Mouse (Mus musculus) MEL (cell line): ENCODE measurements around the gene Kcna5. TPM values are rescaled to one million over a fixed set of nuclear protein-coding genes. Genes with fewer than 3 reads are reported as not detected.

Experiments used
- DNase-seq: peaks from one replicate; pipeline ENCODE4 v3.0.0; 2011; ENCODE audit warnings: low read depth, low spot score
- H3K27ac ChIP-seq: 2 replicates; pipeline ENCODE4 v1.5.1; 2012; ENCODE audit warnings: low read depth, mild to moderate bottlenecking, control low read depth, low read length, moderate library complexity; ENCODE audit not compliant: control insufficient read depth
- H3K27me3 ChIP-seq, 2 experiments: fragments of 150-350 bp in 1 of 2; sonication (generic) in 1 of 2; 2 replicates each; pipeline ENCODE4 v1.6.1; 2012; ENCODE audit warnings: low read length in 2 of 2, mild to moderate bottlenecking in 2 of 2, improper control_type of control experiment in 1 of 2, moderate library complexity in 1 of 2; ENCODE audit not compliant: insufficient read depth in 2 of 2, control insufficient read depth in 1 of 2
- H3K36me3 ChIP-seq, 2 experiments: 2 replicates each; pipeline ENCODE4 v1.6.1; 2012 to 2014; ENCODE audit warnings: low read length in 2 of 2, improper control_type of control experiment in 1 of 2, inconsistent platforms in 1 of 2, mild to moderate bottlenecking in 1 of 2; ENCODE audit not compliant: insufficient read depth in 2 of 2, control insufficient read depth in 1 of 2
- H3K4me1 ChIP-seq, 2 experiments: fragments of 150-350 bp in 1 of 2; sonication (generic) in 1 of 2; 2 replicates each; pipeline ENCODE4 v1.6.1; 2012; ENCODE audit warnings: low read length in 2 of 2, improper control_type of control experiment in 1 of 2, mild to moderate bottlenecking in 1 of 2; ENCODE audit not compliant: insufficient read depth in 2 of 2, control insufficient read depth in 1 of 2
- H3K4me3 ChIP-seq, 2 experiments: fragments of 150-350 bp in 1 of 2; sonication (generic) in 1 of 2; 2 replicates each; pipeline ENCODE4 v1.5.1; 2012; ENCODE audit warnings: low read depth in 2 of 2, low read length in 2 of 2, mild to moderate bottlenecking in 2 of 2, moderate library complexity in 2 of 2, control low read depth in 1 of 2, improper control_type of control experiment in 1 of 2; ENCODE audit not compliant: control insufficient read depth in 1 of 2, insufficient read depth in 1 of 2
- H3K79me2 ChIP-seq: 2 replicates; pipeline ENCODE4 v1.6.1; 2012; ENCODE audit warnings: mild to moderate bottlenecking, low read length, moderate library complexity; ENCODE audit not compliant: control insufficient read depth, poor library complexity, insufficient read depth
- H3K9ac ChIP-seq: 2 replicates; pipeline ENCODE4 v1.6.1; 2012; ENCODE audit warnings: low read depth, mild to moderate bottlenecking, control low read depth, low read length, moderate library complexity; ENCODE audit not compliant: control insufficient read depth, poor library complexity, severe bottlenecking
- H3K9me3 ChIP-seq: fragments of 150-350 bp; sonication (generic); replicated peaks from 2 replicates; pipeline ENCODE4 v1.6.1; 2012; ENCODE audit warnings: mild to moderate bottlenecking, low read length, improper control_type of control experiment, moderate library complexity; ENCODE audit not compliant: insufficient read depth
- CHD1 ChIP-seq: IDR thresholded peaks from 2 replicates; pipeline ENCODE4 v1.6.1; 2012; ENCODE audit warnings: low read depth, mild to moderate bottlenecking, inconsistent platforms, low read length, improper control_type of control experiment
- CHD2 ChIP-seq: IDR thresholded peaks from 2 replicates; pipeline ENCODE4 v1.6.1; 2011; ENCODE audit warnings: low read length, improper control_type of control experiment
- CTCF ChIP-seq, 3 experiments: IDR thresholded peaks in 2 of 3; conservative IDR thresholded peaks in 1 of 3; 2 replicates each; pipeline ENCODE4 v1.5.1; 2011 to 2012; ENCODE audit warnings: low read length in 3 of 3, low read depth in 2 of 3, mild to moderate bottlenecking in 2 of 3, improper control_type of control experiment in 1 of 3, inconsistent platforms in 1 of 3, mixed read lengths in 1 of 3, moderate library complexity in 1 of 3; ENCODE audit not compliant: control insufficient read depth in 1 of 3, insufficient read depth in 1 of 3, poor library complexity in 1 of 3, severe bottlenecking in 1 of 3
- E2F4 ChIP-seq: IDR thresholded peaks from 2 replicates; pipeline ENCODE4 v1.6.1; 2011; ENCODE audit warnings: low read depth, low read length, improper control_type of control experiment, borderline replicate concordance
- ELF1 ChIP-seq: IDR thresholded peaks from 2 replicates; pipeline ENCODE4 v1.6.1; 2014; ENCODE audit warnings: low read depth, mild to moderate bottlenecking, inconsistent platforms, low read length, improper control_type of control experiment, moderate library complexity
- GATA1 ChIP-seq: IDR thresholded peaks from 2 replicates; pipeline ENCODE4 v1.6.1; 2011; ENCODE audit warnings: low read depth, low read length, improper control_type of control experiment
- HCFC1 ChIP-seq: IDR thresholded peaks from 2 replicates; pipeline ENCODE4 v1.6.1; 2012; ENCODE audit warnings: low read depth, mild to moderate bottlenecking, inconsistent platforms, low read length, improper control_type of control experiment, moderate library complexity
- JUND ChIP-seq: IDR thresholded peaks from 2 replicates; pipeline ENCODE4 v1.6.1; 2011; ENCODE audit warnings: low read depth, mild to moderate bottlenecking, improper control_type of control experiment, low read length
- MAFK ChIP-seq: IDR thresholded peaks from 2 replicates; pipeline ENCODE4 v1.6.1; 2011; ENCODE audit warnings: low read depth, mild to moderate bottlenecking, low read length, improper control_type of control experiment, borderline replicate concordance
- MAZ ChIP-seq: IDR thresholded peaks from 2 replicates; pipeline ENCODE4 v1.6.1; 2012; ENCODE audit warnings: low read depth, mild to moderate bottlenecking, inconsistent platforms, low read length, improper control_type of control experiment
- MXI1 ChIP-seq: IDR thresholded peaks from 2 replicates; pipeline ENCODE4 v1.6.1; 2011; ENCODE audit warnings: mild to moderate bottlenecking, low read depth, low read length, improper control_type of control experiment
- MYC ChIP-seq: IDR thresholded peaks from 2 replicates; pipeline ENCODE4 v1.6.1; 2011; ENCODE audit warnings: low read depth, mild to moderate bottlenecking, low read length, improper control_type of control experiment, moderate library complexity
- NELFE ChIP-seq: IDR thresholded peaks from 2 replicates; pipeline ENCODE4 v1.6.1; 2011; ENCODE audit warnings: low read depth, low read length, improper control_type of control experiment
- NRF1 ChIP-seq: IDR thresholded peaks from 2 replicates; pipeline ENCODE4 v1.6.1; 2014; ENCODE audit warnings: low read depth, mild to moderate bottlenecking, inconsistent platforms, low read length, improper control_type of control experiment, moderate library complexity; ENCODE audit not compliant: poor library complexity, insufficient read depth, severe bottlenecking
- POLR2A ChIP-seq, 2 experiments: IDR thresholded peaks; 2 replicates each; pipeline ENCODE4 v1.6.1; 2011 to 2012; ENCODE audit warnings: low read length in 2 of 2, mild to moderate bottlenecking in 2 of 2, control low read depth in 1 of 2, improper control_type of control experiment in 1 of 2, low read depth in 1 of 2, moderate library complexity in 1 of 2; ENCODE audit not compliant: control insufficient read depth in 1 of 2, insufficient read depth in 1 of 2, poor library complexity in 1 of 2
- POLR2AphosphoS5 ChIP-seq: IDR thresholded peaks from 2 replicates; pipeline ENCODE4 v1.6.1; 2012; ENCODE audit warnings: low read depth, borderline replicate concordance, mild to moderate bottlenecking, inconsistent platforms, low read length, moderate library complexity, mixed read lengths
- RCOR1 ChIP-seq: IDR thresholded peaks from 2 replicates; pipeline ENCODE4 v1.6.1; 2012; ENCODE audit warnings: low read depth, mild to moderate bottlenecking, inconsistent platforms, low read length, improper control_type of control experiment
- SIN3A ChIP-seq: IDR thresholded peaks from 2 replicates; pipeline ENCODE4 v1.6.1; 2012; ENCODE audit warnings: low read length, improper control_type of control experiment, inconsistent platforms
- SMC3 ChIP-seq: IDR thresholded peaks from 2 replicates; pipeline ENCODE4 v1.6.1; 2011; ENCODE audit warnings: low read depth, low read length, improper control_type of control experiment
- TAL1 ChIP-seq: IDR thresholded peaks from 2 replicates; pipeline ENCODE4 v1.6.1; 2012; ENCODE audit warnings: mild to moderate bottlenecking, inconsistent platforms, low read length, moderate library complexity, mixed read lengths
- TBP ChIP-seq: IDR thresholded peaks from 2 replicates; pipeline ENCODE4 v1.8.0; 2011; ENCODE audit warnings: low read depth, low read length, improper control_type of control experiment
- TCF12 ChIP-seq: IDR thresholded peaks from 2 replicates; pipeline ENCODE4 v1.6.1; 2014; ENCODE audit warnings: low read depth, mild to moderate bottlenecking, inconsistent platforms, low read length, improper control_type of control experiment, moderate library complexity
- UBTF ChIP-seq: IDR thresholded peaks from 2 replicates; pipeline ENCODE4 v1.6.1; 2012; ENCODE audit warnings: low read depth, mild to moderate bottlenecking, inconsistent platforms, low read length, improper control_type of control experiment, moderate library complexity, borderline replicate concordance; ENCODE audit not compliant: insufficient read depth
- USF1 ChIP-seq: IDR thresholded peaks from 2 replicates; pipeline ENCODE4 v1.6.1; 2014; ENCODE audit warnings: low read depth, mild to moderate bottlenecking, inconsistent platforms, low read length, improper control_type of control experiment, moderate library complexity
- USF2 ChIP-seq, 2 experiments: IDR thresholded peaks; 2 replicates each; pipeline ENCODE4 v1.6.1; 2011 to 2012; ENCODE audit warnings: improper control_type of control experiment in 2 of 2, low read length in 2 of 2, borderline replicate concordance in 1 of 2, inconsistent platforms in 1 of 2, low read depth in 1 of 2, mild to moderate bottlenecking in 1 of 2; ENCODE audit not compliant: insufficient read depth in 1 of 2
- ZC3H11A ChIP-seq: IDR thresholded peaks from 2 replicates; pipeline ENCODE4 v1.6.1; 2012; ENCODE audit warnings: low read depth, mild to moderate bottlenecking, inconsistent platforms, low read length, improper control_type of control experiment
- ZKSCAN1 ChIP-seq: IDR thresholded peaks from 2 replicates; pipeline ENCODE4 v1.6.1; 2012; ENCODE audit warnings: low read depth, mild to moderate bottlenecking, inconsistent platforms, low read length, improper control_type of control experiment, moderate library complexity
- ZMIZ1 ChIP-seq: IDR thresholded peaks from 2 replicates; pipeline ENCODE4 v1.6.1; 2012; ENCODE audit warnings: low read depth, mild to moderate bottlenecking, inconsistent platforms, low read length, improper control_type of control experiment, moderate library complexity
- ZNF384 ChIP-seq: IDR thresholded peaks from 2 replicates; pipeline ENCODE4 v1.6.1; 2012; ENCODE audit warnings: low read depth, mild to moderate bottlenecking, inconsistent platforms, low read length, improper control_type of control experiment
- polyA plus RNA-seq, 2 experiments: library from polyadenylated mRNA; stranded (reverse) in 1 of 2; unstranded in 1 of 2; fragments of >175 nt in 1 of 2; fragments of >200 nt in 1 of 2; gene quantifications; 2 replicates each; pipeline versions ENCODE4 v1.2.1 to v1.2.4; 2012; ENCODE audit warnings: low replicate concordance in 2 of 2, low read depth in 1 of 2; ENCODE audit not compliant: insufficient read length in 2 of 2, insufficient read depth in 1 of 2, missing spikeins in 1 of 2
- total RNA-seq: library from RNA; depleted of rRNA; stranded (reverse); fragments of 300-350 nt; gene quantifications from 2 replicates; pipeline ENCODE4 v1.2.3, GENCODE M21; 2012

The Kcna5 gene
- total and polyA plus RNA-seq, 3 experiments, result not detected

GRCm38 (mm10) chr6:126513154-126513553, 22.1 kb downstream of the Kcna5 start:
- Histone ChIP-seq H3K9ac (no peak overlapping the region), H3K36me3 (no peaks in the 10 kb centered on the region), H3K27ac (no peak overlapping the region), H3K79me2 (no peaks in the 10 kb centered on the region), H3K4me3 (no peak overlapping the region), H3K9me3 (no peaks in the 10 kb centered on the region), H3K4me1 (no peaks in the 10 kb centered on the region), H3K27me3 (no peaks in the 10 kb centered on the region)
- no peak for TF ChIP-seq SMC3
- no peak for TF ChIP-seq TCF12
- no peak for TF ChIP-seq NRF1
- TF ChIP-seq MAFK, result no peak
- TF ChIP-seq POLR2A (IDR thresholded peaks at IDR 0.05; ENCODE audit: control insufficient read depth in 1 of 2, insufficient read depth in 1 of 2, low read depth in 1 of 2, low read length in 2 of 2, poor library complexity in 1 of 2), result no peak
- TF ChIP-seq MYC, result no peak
- no peak for TF ChIP-seq JUND
- no peak for TF ChIP-seq POLR2AphosphoS5
- TF ChIP-seq NELFE, result no peak
- no peak for TF ChIP-seq TAL1
- TF ChIP-seq SIN3A, result no peak
- no peak for TF ChIP-seq ZMIZ1
- TF ChIP-seq E2F4, result no peak
- TF ChIP-seq GATA1, result no peak
- no peak for TF ChIP-seq USF1
- no peak for TF ChIP-seq ZC3H11A
- no peak for TF ChIP-seq UBTF
- no peak for DNase-seq

GRCm38 (mm10) chr6:126508671-126509070, 26.5 kb downstream of the Kcna5 start:
- H3K4me3 ChIP-seq, result no peak overlapping the region
- H3K9me3 ChIP-seq, result no peaks in the 10 kb centered on the region
- no peak for TF ChIP-seq CHD1
- TF ChIP-seq ELF1, result no peak
- TF ChIP-seq TBP, result no peak
- no peak for TF ChIP-seq ZNF384
- no peak for TF ChIP-seq MYC
- TF ChIP-seq MXI1, result no peak
- TF ChIP-seq USF2 (IDR thresholded peaks at IDR 0.05; ENCODE audit: borderline replicate concordance in 1 of 2, insufficient read depth in 1 of 2, low read depth in 1 of 2, low read length in 2 of 2), result no peak
- no peak for TF ChIP-seq ZC3H11A
- no peak for TF ChIP-seq RCOR1
- TF ChIP-seq CTCF (IDR thresholded peaks at IDR 0.05 in 2 of 3, conservative IDR thresholded peaks at IDR 0.05 in 1 of 3; ENCODE audit: control insufficient read depth in 1 of 3, insufficient read depth in 1 of 3, low read depth in 2 of 3, low read length in 3 of 3, poor library complexity in 1 of 3, severe bottlenecking in 1 of 3), result no peak
- no peak for TF ChIP-seq CHD2
- no peak for TF ChIP-seq SIN3A
- TF ChIP-seq MAZ, result no peak
- TF ChIP-seq ZKSCAN1, result no peak
- no peak for TF ChIP-seq NELFE
- TF ChIP-seq HCFC1, result no peak
- no peak for TF ChIP-seq POLR2AphosphoS5
- TF ChIP-seq TAL1, result no peak
- no peaks in the 10 kb centered on the region for H3K36me3 ChIP-seq
- H3K9ac ChIP-seq, result no peak overlapping the region
- H3K4me1 ChIP-seq, result no peaks in the 10 kb centered on the region
- H3K79me2 ChIP-seq, result no peaks in the 10 kb centered on the region
- no peak overlapping the region for H3K27ac ChIP-seq
- no peaks in the 10 kb centered on the region for H3K27me3 ChIP-seq
- DNase-seq, result no peak
